Mouse (Mus musculus) MEL (cell line): ENCODE data around the gene Zfp575. TPM values are rescaled to one million over a fixed set of nuclear protein-coding genes. Genes with fewer than 3 reads are reported as not detected.
A peak's percentile ranks its signal among the peaks of the same experiment; 100 is the strongest.

ENCODE experiments used
- DNase-seq: peaks from one replicate; pipeline ENCODE4 v3.0.0; 2011; ENCODE audit warnings: low read depth, low spot score
- H3K27ac ChIP-seq: 2 replicates; pipeline ENCODE4 v1.5.1; 2012; ENCODE audit warnings: low read depth, mild to moderate bottlenecking, control low read depth, low read length, moderate library complexity; ENCODE audit not compliant: control insufficient read depth
- H3K27me3 ChIP-seq, 2 experiments: fragments of 150-350 bp in 1 of 2; sonication (generic) in 1 of 2; 2 replicates each; pipeline ENCODE4 v1.6.1; 2012; ENCODE audit warnings: low read length in 2 of 2, mild to moderate bottlenecking in 2 of 2, improper control_type of control experiment in 1 of 2, moderate library complexity in 1 of 2; ENCODE audit not compliant: insufficient read depth in 2 of 2, control insufficient read depth in 1 of 2
- H3K36me3 ChIP-seq, 2 experiments: 2 replicates each; pipeline ENCODE4 v1.6.1; 2012 to 2014; ENCODE audit warnings: low read length in 2 of 2, improper control_type of control experiment in 1 of 2, inconsistent platforms in 1 of 2, mild to moderate bottlenecking in 1 of 2; ENCODE audit not compliant: insufficient read depth in 2 of 2, control insufficient read depth in 1 of 2
- H3K4me1 ChIP-seq, 2 experiments: fragments of 150-350 bp in 1 of 2; sonication (generic) in 1 of 2; 2 replicates each; pipeline ENCODE4 v1.6.1; 2012; ENCODE audit warnings: low read length in 2 of 2, improper control_type of control experiment in 1 of 2, mild to moderate bottlenecking in 1 of 2; ENCODE audit not compliant: insufficient read depth in 2 of 2, control insufficient read depth in 1 of 2
- H3K4me3 ChIP-seq, 2 experiments: fragments of 150-350 bp in 1 of 2; sonication (generic) in 1 of 2; 2 replicates each; pipeline ENCODE4 v1.5.1; 2012; ENCODE audit warnings: low read depth in 2 of 2, low read length in 2 of 2, mild to moderate bottlenecking in 2 of 2, moderate library complexity in 2 of 2, control low read depth in 1 of 2, improper control_type of control experiment in 1 of 2; ENCODE audit not compliant: control insufficient read depth in 1 of 2, insufficient read depth in 1 of 2
- H3K79me2 ChIP-seq: 2 replicates; pipeline ENCODE4 v1.6.1; 2012; ENCODE audit warnings: mild to moderate bottlenecking, low read length, moderate library complexity; ENCODE audit not compliant: control insufficient read depth, poor library complexity, insufficient read depth
- H3K9ac ChIP-seq: 2 replicates; pipeline ENCODE4 v1.6.1; 2012; ENCODE audit warnings: low read depth, mild to moderate bottlenecking, control low read depth, low read length, moderate library complexity; ENCODE audit not compliant: control insufficient read depth, poor library complexity, severe bottlenecking
- H3K9me3 ChIP-seq: fragments of 150-350 bp; sonication (generic); replicated peaks from 2 replicates; pipeline ENCODE4 v1.6.1; 2012; ENCODE audit warnings: mild to moderate bottlenecking, low read length, improper control_type of control experiment, moderate library complexity; ENCODE audit not compliant: insufficient read depth
- CHD1 ChIP-seq: IDR thresholded peaks from 2 replicates; pipeline ENCODE4 v1.6.1; 2012; ENCODE audit warnings: low read depth, mild to moderate bottlenecking, inconsistent platforms, low read length, improper control_type of control experiment
- ELF1 ChIP-seq: IDR thresholded peaks from 2 replicates; pipeline ENCODE4 v1.6.1; 2014; ENCODE audit warnings: low read depth, mild to moderate bottlenecking, inconsistent platforms, low read length, improper control_type of control experiment, moderate library complexity
- JUND ChIP-seq: IDR thresholded peaks from 2 replicates; pipeline ENCODE4 v1.6.1; 2011; ENCODE audit warnings: low read depth, mild to moderate bottlenecking, improper control_type of control experiment, low read length
- MAFK ChIP-seq: IDR thresholded peaks from 2 replicates; pipeline ENCODE4 v1.6.1; 2011; ENCODE audit warnings: low read depth, mild to moderate bottlenecking, low read length, improper control_type of control experiment, borderline replicate concordance
- MXI1 ChIP-seq: IDR thresholded peaks from 2 replicates; pipeline ENCODE4 v1.6.1; 2011; ENCODE audit warnings: mild to moderate bottlenecking, low read depth, low read length, improper control_type of control experiment
- MYB ChIP-seq: IDR thresholded peaks from 2 replicates; pipeline ENCODE4 v1.6.1; 2011; ENCODE audit warnings: mild to moderate bottlenecking, low read depth, low read length, improper control_type of control experiment
- NELFE ChIP-seq: IDR thresholded peaks from 2 replicates; pipeline ENCODE4 v1.6.1; 2011; ENCODE audit warnings: low read depth, low read length, improper control_type of control experiment
- POLR2A ChIP-seq, 2 experiments: IDR thresholded peaks; 2 replicates each; pipeline ENCODE4 v1.6.1; 2011 to 2012; ENCODE audit warnings: low read length in 2 of 2, mild to moderate bottlenecking in 2 of 2, control low read depth in 1 of 2, improper control_type of control experiment in 1 of 2, low read depth in 1 of 2, moderate library complexity in 1 of 2; ENCODE audit not compliant: control insufficient read depth in 1 of 2, insufficient read depth in 1 of 2, poor library complexity in 1 of 2
- POLR2AphosphoS5 ChIP-seq: IDR thresholded peaks from 2 replicates; pipeline ENCODE4 v1.6.1; 2012; ENCODE audit warnings: low read depth, borderline replicate concordance, mild to moderate bottlenecking, inconsistent platforms, low read length, moderate library complexity, mixed read lengths
- RAD21 ChIP-seq: IDR thresholded peaks from 2 replicates; pipeline ENCODE4 v1.6.1; 2011; ENCODE audit warnings: mild to moderate bottlenecking, low read depth, low read length, improper control_type of control experiment
- SIN3A ChIP-seq: IDR thresholded peaks from 2 replicates; pipeline ENCODE4 v1.6.1; 2012; ENCODE audit warnings: low read length, improper control_type of control experiment, inconsistent platforms
- SMC3 ChIP-seq: IDR thresholded peaks from 2 replicates; pipeline ENCODE4 v1.6.1; 2011; ENCODE audit warnings: low read depth, low read length, improper control_type of control experiment
- TCF12 ChIP-seq: IDR thresholded peaks from 2 replicates; pipeline ENCODE4 v1.6.1; 2014; ENCODE audit warnings: low read depth, mild to moderate bottlenecking, inconsistent platforms, low read length, improper control_type of control experiment, moderate library complexity
- UBTF ChIP-seq: IDR thresholded peaks from 2 replicates; pipeline ENCODE4 v1.6.1; 2012; ENCODE audit warnings: low read depth, mild to moderate bottlenecking, inconsistent platforms, low read length, improper control_type of control experiment, moderate library complexity, borderline replicate concordance; ENCODE audit not compliant: insufficient read depth
- USF1 ChIP-seq: IDR thresholded peaks from 2 replicates; pipeline ENCODE4 v1.6.1; 2014; ENCODE audit warnings: low read depth, mild to moderate bottlenecking, inconsistent platforms, low read length, improper control_type of control experiment, moderate library complexity
- polyA plus RNA-seq, 2 experiments: library from polyadenylated mRNA; stranded (reverse) in 1 of 2; unstranded in 1 of 2; fragments of >175 nt in 1 of 2; fragments of >200 nt in 1 of 2; gene quantifications; 2 replicates each; pipeline versions ENCODE4 v1.2.1 to v1.2.4; 2012; ENCODE audit warnings: low replicate concordance in 2 of 2, low read depth in 1 of 2; ENCODE audit not compliant: insufficient read length in 2 of 2, insufficient read depth in 1 of 2, missing spikeins in 1 of 2
- total RNA-seq: library from RNA; depleted of rRNA; stranded (reverse); fragments of 300-350 nt; gene quantifications from 2 replicates; pipeline ENCODE4 v1.2.3, GENCODE M21; 2012

The Zfp575 gene
- total and polyA plus RNA-seq, 3 experiments: 0.50 to 0.58 TPM; not detected in 1

DNA sequence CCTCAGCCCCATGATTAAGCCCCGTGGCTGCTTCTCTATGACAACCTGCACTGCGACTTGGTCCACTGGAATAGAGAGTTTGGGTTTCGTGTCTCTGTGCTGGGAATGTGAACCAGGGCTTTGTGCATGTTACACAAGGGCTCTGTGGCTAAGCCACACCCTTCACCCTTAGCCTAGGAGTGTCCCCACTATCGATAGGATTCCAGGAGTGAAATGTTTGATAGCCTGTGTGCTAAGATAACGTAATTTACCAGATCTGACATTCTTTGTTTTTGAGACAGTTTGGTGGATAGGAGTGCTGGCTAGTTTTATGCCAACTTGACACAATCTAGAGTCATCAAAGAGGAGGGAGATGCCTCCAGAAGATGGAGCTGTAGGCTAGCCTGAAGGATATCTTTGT, 4.3 kb upstream of the Zfp575 start (continued):
- TF ChIP-seq RAD21: peak; percentile 48

DNA sequence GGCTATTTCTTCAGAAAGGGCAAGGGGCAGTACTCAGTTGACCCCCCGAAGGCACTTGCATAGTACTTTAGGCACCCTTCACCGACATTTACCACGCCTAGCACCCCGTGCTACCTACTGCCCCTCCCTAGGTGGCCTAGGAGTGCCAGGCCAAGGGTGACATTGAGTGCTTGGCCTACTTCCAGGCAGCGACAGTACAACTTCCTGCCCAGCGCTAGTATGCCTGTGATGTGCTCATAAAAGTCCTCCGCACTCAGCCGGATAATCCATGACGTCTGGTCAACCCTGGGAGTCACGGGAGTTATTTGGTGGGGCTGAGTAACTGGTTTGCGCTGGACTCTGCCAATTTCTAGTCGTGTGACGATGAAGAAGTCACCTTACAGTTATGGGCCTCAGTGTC, 895 bp upstream of the Zfp575 start:
- Histone ChIP-seq H3K36me3 (peaks cover 0 to 12% of the 10 kb centered on the region in 2 experiments; a peak in 2 of 4 replicates), H3K27me3 (no peaks in the 10 kb centered on the region), H3K9ac (no peak overlapping the region), H3K9me3 (no peaks in the 10 kb centered on the region), H3K4me3 (no peak overlapping the region), H3K4me1 (peaks cover 2 to 20% of the 10 kb centered on the region in 2 experiments; a peak in 3 of 4 replicates), H3K27ac (no peak overlapping the region), H3K79me2 (no peaks in the 10 kb centered on the region)
- TF ChIP-seq SIN3A (no peak), MXI1 (no peak), MAFK (no peak), USF1 (no peak), CHD1 (no peak), TCF12 (no peak), JUND (no peak), MYB (no peak), NELFE (no peak), SMC3 (no peak), UBTF (no peak), POLR2A (IDR thresholded peaks at IDR 0.05; ENCODE audit: control insufficient read depth in 1 of 2, insufficient read depth in 1 of 2, low read depth in 1 of 2, low read length in 2 of 2, poor library complexity in 1 of 2) (no peak), ELF1 (no peak)
- DNase-seq: no peak

DNA sequence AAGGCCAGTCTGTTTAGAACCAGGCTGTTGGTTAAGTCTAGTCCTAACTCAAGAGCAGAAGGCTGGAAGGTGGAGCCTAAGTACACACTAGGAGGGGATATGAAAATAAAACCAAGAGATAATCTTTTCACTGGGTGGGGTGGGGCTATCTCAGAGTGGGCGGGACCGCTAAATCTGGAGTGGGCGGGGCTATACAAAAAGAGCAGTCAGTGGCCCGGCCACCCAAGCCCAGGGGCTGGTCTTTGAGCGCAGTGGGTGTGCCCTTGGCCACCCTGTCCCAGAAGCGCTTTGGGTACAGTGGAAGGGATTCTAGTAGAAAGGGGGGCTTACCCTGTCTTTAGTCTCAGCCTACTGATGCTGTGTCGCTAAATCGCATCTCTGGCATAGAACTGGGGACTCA, 613 bp downstream of the Zfp575 start:
- Histone ChIP-seq H3K9ac (no peak overlapping the region), H3K79me2 (no peaks in the 10 kb centered on the region), H3K36me3 (peaks cover 0 to 1% of the 10 kb centered on the region in 2 experiments; a peak in 1 of 4 replicates), H3K27ac (no peak overlapping the region), H3K4me3 (no peak overlapping the region), H3K4me1 (peaks cover 0 to 4% of the 10 kb centered on the region in 2 experiments; a peak in 2 of 4 replicates), H3K9me3 (no peaks in the 10 kb centered on the region), H3K27me3 (no peaks in the 10 kb centered on the region)
- TF ChIP-seq SIN3A: no peak
- no peak for TF ChIP-seq POLR2AphosphoS5
- TF ChIP-seq NELFE: no peak
- no peak for DNase-seq
